Mouse (Mus musculus) olfactory bulb, adult 2 months (tissue): ENCODE results near the gene Pnp.

Source experiments
- CTCF ChIP-seq: fragments of 200-500 bp; IDR thresholded peaks from 2 replicates; pipeline ENCODE4 v1.5.1; 2012; ENCODE audit warnings: low read depth, mild to moderate bottlenecking, low read length, moderate library complexity; ENCODE audit not compliant: insufficient read depth
- POLR2A ChIP-seq: fragments of 200-500 bp; IDR thresholded peaks from 2 replicates; pipeline ENCODE4 v1.6.1; 2012; ENCODE audit warnings: mild to moderate bottlenecking, low read depth, low read length, moderate library complexity; ENCODE audit not compliant: insufficient read depth

DNA sequence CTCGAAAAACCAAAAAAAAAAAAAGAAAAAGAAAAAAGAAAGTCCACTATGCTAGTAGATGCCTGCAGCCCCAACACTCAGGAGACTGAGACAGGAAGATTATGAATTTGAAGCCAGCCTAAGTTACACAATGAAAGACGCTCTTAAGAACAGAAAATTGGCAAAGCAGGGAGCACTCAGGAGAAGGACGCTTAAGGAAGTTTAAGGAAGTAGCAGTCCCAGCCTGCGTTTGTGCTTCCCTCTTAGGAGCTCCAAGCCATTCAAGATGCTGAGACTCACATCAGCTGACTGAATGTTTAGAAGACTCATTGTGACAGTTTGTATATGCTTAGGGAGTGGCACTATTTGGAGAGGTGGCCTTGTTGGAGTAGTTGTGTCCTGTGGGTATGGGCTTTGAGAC is 22.8 kb upstream of the Pnp start:
- TF ChIP-seq CTCF (no peak), POLR2A (no peak)
